In the genomic region with DNA sequence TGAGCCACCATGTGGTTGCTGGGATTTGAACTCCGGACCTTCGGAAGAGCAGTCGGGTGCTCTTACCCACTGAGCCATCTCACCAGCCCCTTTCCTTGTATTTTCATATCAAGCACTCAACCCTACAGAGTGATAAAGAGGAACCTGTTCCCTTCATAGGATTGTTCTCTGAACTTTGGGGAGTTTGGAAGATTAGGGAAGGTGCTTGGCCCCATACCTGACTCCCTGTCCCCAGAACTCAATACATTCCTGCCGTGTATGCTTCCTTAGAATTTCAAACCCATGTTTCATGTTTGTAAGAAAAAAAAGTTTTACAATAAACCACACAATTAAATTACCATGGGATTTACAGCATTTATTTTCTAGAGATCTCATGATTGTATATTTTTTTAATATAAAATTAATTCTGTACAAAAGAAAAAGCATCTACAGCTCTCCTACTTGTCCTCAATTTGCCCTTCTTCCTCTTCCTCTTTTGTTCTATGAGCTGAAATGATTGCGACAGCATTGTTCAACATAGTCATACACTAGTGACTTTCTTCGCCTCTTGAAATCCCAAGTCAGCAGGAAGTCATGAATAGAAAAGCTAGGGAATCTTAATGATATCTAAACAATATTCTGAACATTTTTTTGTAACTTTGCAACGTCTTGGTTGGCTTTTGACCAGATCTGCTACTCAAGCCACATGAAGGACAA, we compare ENCODE assay signal across 14 mouse cellular contexts.
"Had no signal": no experiment of that assay in that cellular context is flagged by ENCODE, and none has a peak within 500 bp of the region (broad histone marks: within the 10 kb centered on the region; RNA-seq: fewer than 3 reads in every experiment).

No protein-coding gene starts in this region.

- H3K27ac ChIP-seq: kidney, postnatal 0 days; layer of hippocampus, adult 2 months; limb, embryonic 12.5 days; liver, embryonic 14.5 days; midbrain, embryonic 12.5 days; stomach, postnatal 0 days had no signal

- H3K36me3 ChIP-seq: limb, embryonic 12.5 days; midbrain, embryonic 12.5 days had no signal

- DNase-seq: kidney, adult 11 months; kidney, adult 9 months; kidney, postnatal 4 days; liver; lung, embryonic 14.5 days; lung, postnatal 14 days; right cerebral cortex, adult 18-20 months; right cerebral cortex, postnatal 25 days had no signal

- H3K9me3 ChIP-seq: limb, embryonic 12.5 days; midbrain, embryonic 12.5 days had no signal

- H3K9ac ChIP-seq: limb, embryonic 12.5 days; liver, embryonic 14.5 days; lung, embryonic 14.5 days; midbrain, embryonic 12.5 days had no signal

- H3K4me1 ChIP-seq: limb, embryonic 12.5 days; midbrain, embryonic 12.5 days had no signal

- H3K4me2 ChIP-seq: limb, embryonic 12.5 days; lung, embryonic 14.5 days; midbrain, embryonic 12.5 days had no signal

- H3K4me3 ChIP-seq: layer of hippocampus, adult 2 months; limb, embryonic 12.5 days; midbrain, embryonic 12.5 days had no signal

- H3K27me3 ChIP-seq: limb, embryonic 12.5 days; midbrain, embryonic 12.5 days had no signal
